Mouse (Mus musculus) liver, embryonic 16.5 days (tissue): Measurements from ENCODE around the gene Grm8. TPM values are rescaled to one million over a fixed set of nuclear protein-coding genes. Genes with fewer than 3 reads are reported as not detected.

ENCODE experiments used
- ATAC-seq: fragments of 200-750 bp; cut with Nextera tagmentation; 2 replicates; pipeline ENCODE4 v1.8.0; 2017; ENCODE audit warnings: low read depth, mild to moderate bottlenecking, moderate number of reproducible peaks, moderate library complexity
- H3K27ac ChIP-seq: fragments of 300-500 bp; sonication (generic); 2 replicates; pipeline ENCODE4 v1.5.1; 2014; ENCODE audit warnings: mild to moderate bottlenecking, low read length
- H3K27me3 ChIP-seq: fragments of 300-500 bp; sonication (generic); 2 replicates; pipeline ENCODE4 v1.6.1; 2014; ENCODE audit warnings: low read depth, low read length, mixed read lengths; ENCODE audit not compliant: control insufficient read depth, insufficient read depth
- H3K36me3 ChIP-seq: fragments of 300-500 bp; sonication (generic); 2 replicates; pipeline ENCODE4 v1.6.1; 2014; ENCODE audit warnings: mild to moderate bottlenecking; ENCODE audit not compliant: control insufficient read depth, insufficient read depth
- H3K4me1 ChIP-seq: fragments of 300-500 bp; sonication (generic); 2 replicates; pipeline ENCODE4 v1.6.1; 2014; ENCODE audit warnings: low read depth, low read length, mixed read lengths; ENCODE audit not compliant: control insufficient read depth
- H3K4me2 ChIP-seq: fragments of 300-500 bp; sonication (generic); 2 replicates; pipeline ENCODE4 v1.6.1; 2014; ENCODE audit warnings: low read depth, low read length, mixed read lengths
- H3K4me3 ChIP-seq: fragments of 300-500 bp; sonication (generic); 2 replicates; pipeline ENCODE4 v1.5.1; 2014; ENCODE audit warnings: low read depth, mild to moderate bottlenecking, low read length
- H3K9ac ChIP-seq: fragments of 300-500 bp; sonication (generic); 2 replicates; pipeline ENCODE4 v1.6.1; 2014; ENCODE audit warnings: low read depth, low read length
- H3K9me3 ChIP-seq: fragments of 300-500 bp; sonication (generic); replicated peaks from 2 replicates; pipeline ENCODE4 v1.6.1; 2016; ENCODE audit warnings: low read length; ENCODE audit not compliant: control insufficient read depth
- WGBS: fragments of 180-500 bp; shearing (Covaris S2); extraction: QIAGEN DNeasy Blood & Tissue Kit; methylation state at CpG from one replicate; pipeline ENCODE4 v1.1.7; 2014; ENCODE audit not compliant: insufficient replicate concordance; 5-methylcytosine and 5-hydroxymethylcytosine counted together
- polyA plus RNA-seq: library from polyadenylated mRNA; unstranded; fragments of >200 nt; fragmentation: Nextera tagmentation; extraction: Ambion mirVana; gene quantifications from 2 replicates; pipeline ENCODE4 v1.2.1, GENCODE M21; 2015

Grm8 gene
- polyA plus RNA-seq, 1 experiment from 2014 or later, result 0.02 TPM

- ATAC-seq, result no peak
- 51% methylated on average over 5 of the region's 5 CpGs for WGBS
Observed at GRCm38 (mm10) chr6:27951433-27951832, 183.5 kb downstream of the Grm8 start.

GRCm38 (mm10) chr6:27928058-27928457 is 206.9 kb downstream of the Grm8 start:
- no peak overlapping the region for H3K9ac ChIP-seq
- no peak overlapping the region for H3K4me2 ChIP-seq
- no peaks in the 10 kb centered on the region for H3K36me3 ChIP-seq
- no peaks in the 10 kb centered on the region for H3K9me3 ChIP-seq
- ATAC-seq, result 0 out of 2 replicates have a peak, but pooled peaks have one; percentile 41
- WGBS, result 43% methylated on average over 3 of the region's 3 CpGs
- no peak overlapping the region for H3K4me3 ChIP-seq
- H3K4me1 ChIP-seq, result no peaks in the 10 kb centered on the region
- no peak overlapping the region for H3K27ac ChIP-seq
- no peaks in the 10 kb centered on the region for H3K27me3 ChIP-seq

More at GRCm38 (mm10) chr6:27951433-27951832, 183.5 kb downstream of the Grm8 start:
- no peaks in the 10 kb centered on the region for H3K9me3 ChIP-seq
- no peak overlapping the region for H3K9ac ChIP-seq
- H3K27ac ChIP-seq, result no peak overlapping the region
- no peak overlapping the region for H3K4me3 ChIP-seq
- H3K36me3 ChIP-seq, result no peaks in the 10 kb centered on the region
- no peaks in the 10 kb centered on the region for H3K4me1 ChIP-seq
- no peaks in the 10 kb centered on the region for H3K27me3 ChIP-seq
- no peak overlapping the region for H3K4me2 ChIP-seq

GRCm38 (mm10) chr6:27913281-27913680 is 221.7 kb downstream of the Grm8 start:
- 44% methylated on average over 1 of the region's 1 CpGs for WGBS
- Histone ChIP-seq H3K27me3 (no peaks in the 10 kb centered on the region), H3K9me3 (no peaks in the 10 kb centered on the region)

DNA sequence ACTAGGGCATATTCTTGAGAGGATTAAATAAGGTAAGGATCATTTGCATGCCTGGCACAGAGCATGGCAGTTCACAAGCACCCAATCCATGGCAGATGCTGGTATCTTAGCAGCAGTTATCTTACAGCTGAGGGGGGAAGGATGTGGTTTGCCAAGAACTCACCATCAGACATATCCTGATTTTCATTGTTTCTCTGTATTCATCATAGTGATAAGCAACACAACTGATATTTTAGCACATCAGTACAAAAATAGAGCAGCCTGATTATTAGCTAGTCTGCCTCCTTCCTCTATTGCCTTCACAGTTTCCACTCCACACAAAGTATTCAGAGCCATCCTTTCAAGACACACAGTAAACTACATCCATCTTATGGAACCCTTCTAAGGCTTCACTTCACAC is 230.6 kb downstream of the Grm8 start:
- Histone ChIP-seq H3K4me1 (no peaks in the 10 kb centered on the region), H3K4me3 (no peak overlapping the region), H3K27ac (no peak overlapping the region), H3K36me3 (no peaks in the 10 kb centered on the region), H3K9ac (no peak overlapping the region), H3K4me2 (no peak overlapping the region), H3K27me3 (no peaks in the 10 kb centered on the region), H3K9me3 (no peaks in the 10 kb centered on the region)
- ATAC-seq, result no peak

More at GRCm38 (mm10) chr6:27913281-27913680, 221.7 kb downstream of the Grm8 start:
- no peak overlapping the region for H3K4me2 ChIP-seq
- H3K4me3 ChIP-seq, result no peak overlapping the region
- no peak overlapping the region for H3K9ac ChIP-seq
- H3K4me1 ChIP-seq, result no peaks in the 10 kb centered on the region
- no peak for ATAC-seq
- H3K36me3 ChIP-seq, result no peaks in the 10 kb centered on the region
- no peak overlapping the region for H3K27ac ChIP-seq

GRCm38 (mm10) chr6:27902224-27902623 is 232.8 kb downstream of the Grm8 start:
- Histone ChIP-seq H3K27me3 (no peaks in the 10 kb centered on the region), H3K9me3 (no peaks in the 10 kb centered on the region), H3K4me1 (no peaks in the 10 kb centered on the region), H3K4me2 (no peak overlapping the region), H3K36me3 (no peaks in the 10 kb centered on the region), H3K9ac (no peak overlapping the region), H3K27ac (no peak overlapping the region), H3K4me3 (no peak overlapping the region)
- WGBS, result 73% methylated on average over 1 of the region's 1 CpGs
- no peak for ATAC-seq

DNA sequence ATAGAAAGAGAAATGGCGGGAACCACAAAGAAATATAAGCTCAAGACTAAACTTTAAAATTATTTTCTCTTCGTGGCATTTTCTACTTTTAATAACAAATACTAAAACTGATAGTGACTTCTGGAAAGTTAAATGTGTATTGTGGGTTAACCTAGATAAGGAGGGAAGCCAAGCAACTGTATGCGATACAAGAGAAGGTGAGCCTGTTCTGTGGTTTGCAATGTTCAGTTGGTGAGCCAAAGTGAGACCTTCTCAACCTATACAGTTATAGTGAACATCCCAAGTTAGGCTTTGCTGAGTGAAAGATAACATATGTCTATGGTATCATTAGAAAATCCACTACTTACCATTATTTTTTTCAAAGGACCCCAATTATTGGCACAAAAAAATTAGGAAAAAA is 233.6 kb downstream of the Grm8 start:
- H3K36me3 ChIP-seq, result no peaks in the 10 kb centered on the region
- H3K4me2 ChIP-seq, result no peak overlapping the region
- peak; percentile 48; the same call in 1 of the 2 replicates for ATAC-seq
- no peak overlapping the region for H3K27ac ChIP-seq
- H3K9ac ChIP-seq, result no peak overlapping the region
- H3K9me3 ChIP-seq, result no peaks in the 10 kb centered on the region
- H3K27me3 ChIP-seq, result no peaks in the 10 kb centered on the region
- H3K4me1 ChIP-seq, result no peaks in the 10 kb centered on the region
- 37% methylated on average over 3 of the region's 3 CpGs for WGBS
- H3K4me3 ChIP-seq, result no peak overlapping the region

GRCm38 (mm10) chr6:27895153-27895552 is 239.8 kb downstream of the Grm8 start:
- Histone ChIP-seq H3K4me2 (no peak overlapping the region), H3K4me1 (no peaks in the 10 kb centered on the region), H3K9me3 (no peaks in the 10 kb centered on the region), H3K9ac (no peak overlapping the region), H3K4me3 (no peak overlapping the region), H3K27ac (no peak overlapping the region), H3K36me3 (no peaks in the 10 kb centered on the region), H3K27me3 (no peaks in the 10 kb centered on the region)
- 24% methylated on average over 1 of the region's 1 CpGs for WGBS
- peak; percentile 71 for ATAC-seq

- no peaks in the 10 kb centered on the region for H3K9me3 ChIP-seq
- no peak for ATAC-seq
- H3K9ac ChIP-seq, result no peak overlapping the region
- 59% methylated on average over 1 of the region's 1 CpGs for WGBS
- H3K4me3 ChIP-seq, result no peak overlapping the region
- peaks cover 7% of the 10 kb centered on the region for H3K4me1 ChIP-seq
- no peak overlapping the region for H3K4me2 ChIP-seq
- H3K27me3 ChIP-seq, result no peaks in the 10 kb centered on the region
- no peak overlapping the region for H3K27ac ChIP-seq
- H3K36me3 ChIP-seq, result no peaks in the 10 kb centered on the region
Observed at GRCm38 (mm10) chr6:27892886-27893285, 242.1 kb downstream of the Grm8 start.

- Histone ChIP-seq H3K4me2 (peak overlapping the region; percentile 14), H3K4me1 (peaks cover 10% of the 10 kb centered on the region), H3K36me3 (no peaks in the 10 kb centered on the region), H3K9ac (no peak overlapping the region), H3K4me3 (no peak overlapping the region), H3K27me3 (no peaks in the 10 kb centered on the region), H3K27ac (peak overlapping the region; percentile 34), H3K9me3 (no peaks in the 10 kb centered on the region)
- peak; percentile 39 for ATAC-seq
- 61% methylated on average over 2 of the region's 2 CpGs for WGBS
Observed at GRCm38 (mm10) chr6:27888391-27888790, 246.6 kb downstream of the Grm8 start.
